Mouse (Mus musculus): Measurements from ENCODE around the gene A930018P22Rik. TPM values are rescaled to one million over a fixed set of nuclear protein-coding genes. Genes with fewer than 3 reads are reported as not detected.
"Not testable (repeated sequence)": the region's sequence is repeated elsewhere in the genome, so short reads cannot be mapped to it uniquely, and the experiment has no call there.

A930018P22Rik gene
- not detected for total RNA-seq (2022)

DNA sequence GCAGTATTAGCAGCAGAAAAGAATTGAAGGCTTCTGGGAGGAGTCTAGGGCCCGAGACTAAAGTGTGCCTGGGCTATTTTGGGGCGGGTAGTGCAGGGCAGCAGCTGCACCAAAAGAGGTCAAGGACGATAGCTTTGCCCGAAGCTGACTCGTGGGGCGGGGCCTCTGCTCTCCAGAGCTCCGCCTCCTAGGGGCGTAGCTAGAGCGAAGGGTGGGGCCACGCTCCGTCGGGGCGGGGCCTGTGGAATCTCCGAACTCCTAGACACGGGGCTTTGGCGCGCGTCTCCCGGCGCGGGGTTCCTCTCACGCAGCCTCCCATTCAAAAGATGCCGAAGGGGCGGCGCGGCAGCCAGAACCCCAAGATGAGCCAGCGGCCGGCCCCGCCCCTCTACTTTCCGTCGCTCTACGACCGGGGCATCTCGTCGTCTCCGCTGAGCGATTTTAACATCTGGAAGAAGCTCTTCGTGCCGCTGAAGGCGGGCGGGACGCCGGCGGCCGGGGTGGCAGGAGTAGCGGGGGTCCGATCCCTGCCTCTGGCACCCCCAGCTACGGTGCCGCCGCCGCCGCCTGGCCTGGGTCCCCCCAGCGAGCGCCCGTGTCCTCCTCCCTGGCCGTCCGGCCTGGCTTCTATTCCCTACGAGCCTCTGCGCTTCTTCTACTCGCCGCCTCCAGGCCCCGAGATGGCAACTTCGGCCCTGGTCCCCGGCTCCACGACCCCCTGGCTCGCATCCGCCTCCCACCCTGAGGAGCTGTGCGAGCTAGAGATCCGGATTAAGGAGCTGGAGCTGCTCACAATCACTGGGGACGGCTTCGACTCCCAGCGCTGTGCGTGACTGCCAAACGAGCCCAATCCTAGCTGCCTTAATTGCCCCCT is at the start of gene A930018P22Rik:
Gene A930018P22Rik (plus strand): TSS at position 265 of the 874 bp plus-strand sequence.
- peak; percentile 76 to 86 for DNase-seq (ENCODE audit: low spot score in 2 of 2)

DNA sequence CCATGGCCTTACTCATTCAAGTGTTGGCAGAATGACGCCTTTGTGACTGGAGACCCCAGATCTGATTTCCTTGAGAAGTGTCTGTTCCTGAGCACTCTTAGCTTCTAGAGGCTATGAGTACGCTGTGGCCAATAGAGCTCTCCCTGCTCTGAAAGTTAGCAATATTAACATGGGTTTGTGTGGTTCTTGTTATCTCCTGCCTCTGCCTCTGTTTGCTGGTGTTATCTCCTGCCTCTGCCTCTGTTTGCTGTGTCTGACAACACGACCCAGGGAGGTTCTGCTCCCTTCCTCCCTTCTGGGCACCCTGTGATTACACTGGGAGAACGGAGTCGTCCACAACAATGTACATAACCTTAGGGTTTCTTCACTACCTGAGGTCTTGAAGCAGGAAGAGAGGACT is 44.3 kb upstream of the A930018P22Rik start:
- not testable (repeated sequence) for DNase-seq (ENCODE audit: low spot score in 2 of 2)

DNA sequence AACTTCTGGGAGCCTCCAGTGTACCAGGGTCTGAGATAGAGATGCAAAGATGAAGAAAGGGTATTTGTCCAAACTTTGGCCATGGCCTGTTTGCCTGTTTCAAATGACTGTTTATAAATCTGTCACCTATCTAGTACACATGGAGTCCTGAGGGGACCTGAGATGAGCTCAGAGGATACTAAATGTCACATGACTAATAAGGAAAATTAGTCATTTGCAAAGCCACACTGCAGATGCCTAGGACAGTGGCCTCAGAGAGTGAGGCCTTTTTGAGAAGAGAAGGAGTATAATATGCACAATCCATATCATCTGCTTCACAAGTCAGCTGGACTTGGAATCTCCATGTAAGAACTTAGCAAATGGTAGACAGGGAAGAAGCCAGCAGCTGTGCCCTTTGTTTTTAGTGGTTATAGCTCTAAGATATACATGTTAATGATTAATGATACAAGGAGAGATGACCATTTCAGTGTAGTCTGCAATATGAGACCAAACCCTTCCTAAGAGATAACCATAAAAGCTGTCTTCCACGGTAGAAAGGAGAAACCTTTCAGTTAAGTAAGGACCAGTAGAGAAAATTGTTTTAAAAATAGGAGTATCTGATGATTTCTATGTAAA is 41.0 kb upstream of the A930018P22Rik start:
- not testable (repeated sequence) for DNase-seq (ENCODE audit: low spot score in 2 of 2)

DNA sequence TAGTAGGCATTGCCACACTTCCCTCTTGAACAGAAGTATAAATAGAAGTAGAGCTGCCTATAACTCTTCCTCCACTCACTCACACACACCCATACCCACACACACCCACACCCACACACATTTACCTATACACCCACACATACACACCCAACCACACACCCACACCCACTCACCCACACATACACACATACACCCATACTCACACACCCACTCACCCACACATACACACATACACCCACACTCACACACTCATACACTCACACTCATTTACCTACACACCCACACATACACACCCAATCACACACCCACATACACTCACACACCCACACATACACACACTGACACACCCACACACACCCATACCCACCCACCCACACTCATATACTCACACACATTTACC is 40.1 kb upstream of the A930018P22Rik start:
- DNase-seq (ENCODE audit: low spot score in 2 of 2), result no peak

DNA sequence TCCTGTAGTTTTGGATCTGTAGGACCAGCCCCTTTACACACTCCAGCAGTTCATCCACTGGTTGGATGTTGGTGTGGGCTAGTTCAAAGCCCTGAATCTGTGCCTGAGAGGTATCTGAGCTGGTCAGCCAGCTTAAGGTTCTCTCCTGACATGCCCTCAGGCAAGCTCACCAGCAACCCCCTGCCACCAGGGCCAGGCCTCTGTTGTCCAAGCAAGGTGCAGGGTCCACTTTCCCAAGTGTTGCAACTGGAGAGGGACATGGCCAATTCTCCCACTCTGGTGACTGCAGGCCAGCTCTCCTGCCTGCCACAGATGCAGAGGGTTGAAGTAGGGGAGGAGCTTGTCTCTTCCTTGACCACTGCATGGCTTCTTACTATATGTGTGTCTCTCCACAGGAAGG is 38.5 kb upstream of the A930018P22Rik start:
- not testable (repeated sequence) for DNase-seq (ENCODE audit: low spot score in 2 of 2)

DNA sequence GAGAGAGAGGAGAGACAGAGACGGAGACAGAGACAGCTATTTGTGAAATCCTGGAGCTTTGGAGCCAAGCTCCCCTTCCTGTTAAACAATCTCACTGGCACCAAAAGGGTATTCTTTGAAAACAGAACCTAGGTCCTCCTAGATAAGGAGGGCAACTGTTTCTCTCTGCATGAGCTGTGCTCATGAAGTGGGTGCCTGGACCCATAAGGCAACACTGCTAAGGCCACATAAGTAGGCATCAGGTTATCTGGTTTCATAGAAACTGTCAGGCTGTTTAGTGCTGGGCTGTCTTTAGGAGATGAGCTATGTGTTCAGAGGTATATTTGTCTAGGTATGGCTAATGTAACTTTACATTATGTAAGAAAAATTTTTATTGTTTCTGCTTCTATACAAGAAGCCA is 35.0 kb upstream of the A930018P22Rik start:
- not testable (repeated sequence) for DNase-seq (ENCODE audit: low spot score in 2 of 2)

DNA sequence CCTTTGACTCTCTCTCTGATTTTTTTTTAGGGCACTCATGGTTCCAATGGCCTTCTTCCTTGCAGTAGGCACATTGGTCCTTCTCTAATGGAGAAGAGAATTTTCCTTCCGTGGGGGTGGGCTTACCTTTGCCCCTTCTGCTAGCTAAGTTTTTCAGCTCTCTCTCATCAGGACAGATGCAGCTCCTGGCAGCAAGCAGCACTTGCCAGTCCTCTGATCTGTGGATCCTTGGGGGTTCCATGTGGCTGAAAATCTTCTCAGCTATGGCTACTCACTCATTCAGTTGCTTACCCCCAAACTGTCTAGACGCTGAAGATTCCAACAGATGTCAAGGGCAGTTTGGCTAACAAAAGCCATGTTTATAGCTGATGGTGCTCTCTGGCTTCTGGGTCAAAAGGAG is 29.3 kb upstream of the A930018P22Rik start:
- no peak for DNase-seq (ENCODE audit: low spot score in 2 of 2)

DNA sequence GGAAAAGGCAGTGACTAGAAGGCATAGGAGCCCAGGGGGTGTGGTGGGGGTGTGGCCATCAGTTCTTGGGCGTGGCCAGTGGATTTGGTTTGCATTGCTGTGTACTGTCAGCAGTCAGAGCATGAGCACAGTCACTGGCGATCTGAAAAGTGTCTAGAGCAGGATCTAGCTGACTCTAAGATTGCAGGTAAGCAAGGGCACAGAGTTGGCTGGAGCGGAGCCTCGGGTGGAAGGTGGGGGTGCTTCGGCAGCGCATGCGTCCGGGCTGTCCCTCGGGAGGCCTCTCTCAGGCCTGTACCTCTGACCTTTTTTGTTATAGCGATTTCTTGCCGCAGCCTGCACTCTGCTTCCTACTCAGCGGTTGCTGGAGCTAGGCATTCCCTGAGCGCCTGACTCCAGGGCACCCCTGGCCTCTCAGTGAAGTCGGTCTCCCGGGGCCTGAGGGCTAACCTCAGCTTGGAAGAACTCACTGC is 26.8 kb upstream of the A930018P22Rik start, which contains the start of gene Cd59a:
Gene Cd59a (plus strand): TSS at position 61 of the 473 bp plus-strand sequence.
- DNase-seq (ENCODE audit: low spot score in 2 of 2), result peak; percentile 23 to 41

DNA sequence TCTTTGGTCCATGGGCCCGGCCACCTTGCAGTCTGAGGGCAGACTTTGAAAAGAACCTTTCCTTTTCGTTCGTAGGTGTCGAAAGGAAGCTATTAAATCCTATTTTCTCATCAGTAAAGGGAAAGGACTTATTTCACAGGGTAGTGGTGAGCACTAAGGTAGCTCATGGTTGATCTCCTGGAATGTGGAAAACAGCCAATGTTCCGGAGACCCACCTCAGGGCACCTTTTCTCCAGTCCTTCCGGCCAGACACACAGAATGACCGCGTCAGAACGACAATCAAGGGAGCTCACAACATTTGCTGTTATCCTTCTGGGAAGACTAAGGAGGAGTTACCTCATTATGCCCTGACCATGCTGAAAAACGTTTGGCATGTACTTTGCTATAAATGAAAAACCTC is 26.3 kb upstream of the A930018P22Rik start:
- DNase-seq (ENCODE audit: low spot score in 2 of 2), result no peak

DNA sequence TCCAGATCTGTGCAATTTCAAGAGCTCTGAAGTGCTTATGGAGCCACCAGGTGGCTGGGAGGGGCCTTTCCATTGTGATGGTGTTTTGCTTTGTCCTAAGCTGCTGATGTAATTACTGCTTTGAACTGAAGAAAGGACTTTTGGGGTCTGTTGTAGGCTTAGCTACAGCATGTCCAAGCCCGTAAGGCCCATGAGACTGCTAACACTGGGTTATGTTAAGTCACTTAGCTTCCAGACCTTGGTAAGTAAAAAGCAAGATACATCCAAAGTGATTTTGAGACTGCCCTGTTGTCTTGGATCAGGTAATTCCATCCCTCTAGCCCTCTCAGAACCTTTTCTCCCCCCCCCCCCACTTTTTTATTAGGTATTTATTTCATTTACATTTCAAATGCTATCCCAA is 25.8 kb upstream of the A930018P22Rik start:
- DNase-seq (ENCODE audit: low spot score in 2 of 2), result not testable (repeated sequence)

DNA sequence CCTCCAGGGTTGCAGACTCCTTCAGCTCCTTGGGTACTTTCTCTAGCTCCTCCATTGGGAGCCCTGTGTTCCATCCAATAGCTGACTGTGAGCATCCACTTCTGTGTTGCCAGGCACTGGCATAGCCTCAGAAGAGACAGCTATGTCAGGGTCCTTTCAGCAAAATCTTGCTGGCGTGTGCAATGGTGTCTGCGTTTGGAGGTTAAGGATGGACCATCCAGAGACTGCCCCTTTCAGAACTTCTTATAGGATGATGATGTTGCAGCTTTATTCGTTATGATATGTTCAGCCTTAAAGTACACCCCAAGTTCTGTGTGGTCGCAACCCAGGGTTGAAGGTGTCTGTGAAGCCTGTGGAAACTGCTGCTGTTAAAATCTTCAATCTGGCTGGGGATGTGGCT is 25.2 kb upstream of the A930018P22Rik start:
- not testable (repeated sequence) for DNase-seq (ENCODE audit: low spot score in 2 of 2)

DNA sequence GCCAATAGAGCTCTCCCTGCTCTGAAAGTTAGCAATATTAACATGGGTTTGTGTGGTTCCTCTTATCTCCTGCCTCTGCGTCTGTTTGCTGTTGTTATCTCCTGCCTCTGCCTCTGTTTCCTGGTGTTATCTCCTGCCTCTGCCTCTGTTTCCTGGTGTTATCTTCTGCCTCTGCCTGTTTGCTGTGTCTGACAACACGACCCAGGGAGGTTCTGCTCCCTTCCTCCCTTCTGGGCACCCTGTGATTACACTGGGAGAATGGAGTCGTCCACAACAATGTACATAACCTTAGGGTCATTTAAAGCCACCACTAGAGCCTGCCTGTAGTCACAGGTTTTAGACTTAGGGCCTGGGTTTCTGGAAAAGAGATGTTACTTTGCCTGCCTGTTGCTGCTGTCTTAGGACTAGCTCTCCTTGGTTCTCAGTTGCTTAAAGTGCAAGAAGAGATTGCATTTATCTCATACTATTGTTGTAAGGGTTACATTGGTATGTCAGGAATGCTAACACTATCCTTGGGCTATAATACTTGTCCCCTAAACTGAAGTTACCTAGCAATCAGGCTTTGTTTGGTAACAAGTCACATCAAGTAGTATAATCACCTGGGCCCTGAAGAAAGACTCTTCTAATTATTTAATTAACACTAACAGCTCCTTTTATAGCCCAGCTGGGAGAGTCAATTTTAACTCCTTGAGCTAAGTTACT is 23.9 kb upstream of the A930018P22Rik start:
- DNase-seq (ENCODE audit: low spot score in 2 of 2), result no peak

DNA sequence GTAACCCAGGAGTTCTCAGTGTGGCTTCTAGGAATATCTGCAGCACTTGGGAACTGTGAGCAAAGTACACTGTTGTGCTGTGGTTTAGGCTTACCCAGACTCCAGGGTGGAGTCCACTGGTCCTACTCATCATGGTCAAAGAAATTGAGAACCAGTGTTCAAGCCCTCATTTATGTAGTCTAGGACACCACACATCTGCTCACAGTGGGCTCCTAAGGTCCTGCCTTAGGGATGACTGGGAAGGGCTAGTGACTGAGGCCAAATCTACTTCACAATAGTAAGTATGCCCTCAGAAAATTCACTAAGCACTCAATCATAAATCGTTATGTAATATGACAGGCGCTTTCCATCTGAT is 23.4 kb upstream of the A930018P22Rik start:
- no peak for DNase-seq (ENCODE audit: low spot score in 2 of 2)

DNA sequence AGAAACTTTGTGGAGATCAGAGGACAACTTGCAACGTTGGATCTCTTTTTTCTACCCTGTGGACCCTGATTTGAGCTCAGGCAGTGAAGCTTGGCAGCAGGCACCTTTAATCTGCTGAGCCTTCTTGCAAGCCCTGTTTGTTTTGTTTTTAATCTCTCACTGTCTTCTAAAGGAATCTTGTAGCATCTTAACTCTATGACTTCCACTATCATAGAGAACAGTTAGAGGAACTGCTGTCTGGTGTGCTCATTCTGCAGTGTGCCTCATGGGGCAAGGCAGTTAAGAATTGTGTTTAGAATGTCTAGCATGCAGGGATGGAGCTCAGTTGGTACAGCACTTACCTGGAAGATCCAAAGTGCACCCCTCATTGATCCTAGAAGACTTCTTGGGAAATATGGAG is 22.6 kb upstream of the A930018P22Rik start:
- DNase-seq (ENCODE audit: low spot score in 2 of 2), result no peak

DNA sequence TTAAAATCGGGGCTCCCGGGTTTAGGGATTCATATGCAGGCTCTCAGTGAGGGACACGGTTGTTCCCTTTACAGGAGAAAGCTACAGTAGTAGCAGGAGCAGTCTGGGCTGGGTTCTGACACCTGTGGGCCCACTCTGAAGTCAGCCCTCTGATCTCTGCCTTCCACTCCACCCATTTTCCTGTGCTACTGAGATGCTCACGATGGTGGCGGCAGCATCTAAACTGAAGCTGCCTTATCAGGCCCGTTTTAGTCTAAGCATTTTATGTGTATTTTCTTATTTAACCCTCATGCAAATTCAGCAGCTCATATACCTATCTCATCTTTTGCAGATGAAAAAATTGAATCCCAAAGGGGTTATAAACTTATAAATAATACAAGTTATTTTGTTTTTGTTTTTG is 17.8 kb upstream of the A930018P22Rik start:
- no peak for DNase-seq (ENCODE audit: low spot score in 2 of 2)

DNA sequence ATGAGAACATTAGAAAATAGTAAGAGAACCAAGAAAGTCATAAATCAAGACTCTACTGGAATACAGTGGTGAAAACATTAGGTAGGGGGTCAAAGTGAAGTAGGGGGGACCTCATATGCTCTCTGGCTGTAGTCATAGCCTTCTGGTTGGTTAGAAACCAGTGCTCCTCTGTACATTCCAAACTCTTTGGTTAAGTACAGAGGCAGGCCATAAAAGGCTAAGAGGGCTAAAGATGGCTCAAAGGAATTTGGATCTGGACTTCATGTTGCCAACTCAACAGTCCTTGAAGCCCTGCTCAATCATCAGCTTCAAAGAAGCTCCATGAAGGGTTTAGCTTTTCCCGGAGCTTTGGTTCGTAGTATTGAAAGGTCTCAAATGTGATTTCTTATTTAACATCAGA is 13.5 kb upstream of the A930018P22Rik start:
- not testable (repeated sequence) for DNase-seq (ENCODE audit: low spot score in 2 of 2)

DNA sequence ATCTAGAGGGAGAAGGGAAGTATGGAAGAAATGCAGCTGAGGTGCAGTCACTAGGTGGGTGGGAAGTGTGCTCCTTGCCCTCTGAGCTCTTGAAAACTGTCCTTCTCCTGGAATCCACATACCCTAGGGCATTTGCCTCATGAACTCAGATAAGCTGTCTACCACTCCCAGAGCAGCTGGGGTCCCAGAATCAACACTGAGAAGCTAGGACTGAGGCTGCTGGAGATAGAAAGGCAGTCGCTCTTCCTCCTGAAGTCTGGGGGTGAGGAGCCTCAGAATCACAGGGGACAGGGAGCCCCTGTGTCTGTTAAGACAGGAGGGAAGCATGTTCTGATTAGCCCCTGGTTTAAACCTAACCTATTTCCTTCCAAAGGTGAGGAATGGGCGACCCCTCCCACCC is 13.0 kb upstream of the A930018P22Rik start:
- no peak for DNase-seq (ENCODE audit: low spot score in 2 of 2)

DNA sequence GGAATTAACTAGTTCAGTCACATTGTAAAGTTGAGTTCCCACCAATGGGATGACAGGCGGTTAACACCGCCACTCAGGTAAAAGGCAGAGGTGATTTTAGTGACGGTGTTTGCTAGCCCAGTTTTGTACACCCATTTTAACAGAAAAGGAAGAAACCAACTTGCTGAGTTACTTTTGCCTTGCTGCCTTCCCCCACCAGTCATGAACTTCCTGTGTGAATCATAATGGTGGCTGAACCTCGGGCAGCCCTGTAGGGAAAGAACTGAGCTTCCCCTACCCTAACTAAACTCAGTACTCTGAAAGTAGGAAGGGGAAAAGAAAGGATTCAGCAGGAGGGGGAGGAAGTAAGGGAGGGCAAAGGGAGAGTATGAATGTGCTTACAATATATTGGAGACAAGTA is 12.5 kb upstream of the A930018P22Rik start:
- DNase-seq (ENCODE audit: low spot score in 2 of 2), result no peak

DNA sequence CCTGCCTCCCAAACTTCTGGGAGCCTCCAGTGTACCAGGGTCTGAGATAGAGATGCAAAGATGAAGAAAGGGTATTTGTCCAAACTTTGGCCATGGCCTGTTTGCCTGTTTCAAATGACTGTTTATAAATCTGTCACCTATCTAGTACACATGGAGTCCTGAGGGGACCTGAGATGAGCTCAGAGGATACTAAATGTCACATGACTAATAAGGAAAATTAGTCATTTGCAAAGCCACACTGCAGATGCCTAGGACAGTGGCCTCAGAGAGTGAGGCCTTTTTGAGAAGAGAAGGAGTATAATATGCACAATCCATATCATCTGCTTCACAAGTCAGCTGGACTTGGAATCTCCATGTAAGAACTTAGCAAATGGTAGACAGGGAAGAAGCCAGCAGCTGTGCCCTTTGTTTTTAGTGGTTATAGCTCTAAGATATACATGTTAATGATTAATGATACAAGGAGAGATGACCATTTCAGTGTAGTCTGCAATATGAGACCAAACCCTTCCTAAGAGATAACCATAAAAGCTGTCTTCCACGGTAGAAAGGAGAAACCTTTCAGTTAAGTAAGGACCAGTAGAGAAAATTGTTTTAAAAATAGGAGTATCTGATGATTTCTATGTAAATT is 11.3 kb upstream of the A930018P22Rik start:
- not testable (repeated sequence) for DNase-seq (ENCODE audit: low spot score in 2 of 2)

DNA sequence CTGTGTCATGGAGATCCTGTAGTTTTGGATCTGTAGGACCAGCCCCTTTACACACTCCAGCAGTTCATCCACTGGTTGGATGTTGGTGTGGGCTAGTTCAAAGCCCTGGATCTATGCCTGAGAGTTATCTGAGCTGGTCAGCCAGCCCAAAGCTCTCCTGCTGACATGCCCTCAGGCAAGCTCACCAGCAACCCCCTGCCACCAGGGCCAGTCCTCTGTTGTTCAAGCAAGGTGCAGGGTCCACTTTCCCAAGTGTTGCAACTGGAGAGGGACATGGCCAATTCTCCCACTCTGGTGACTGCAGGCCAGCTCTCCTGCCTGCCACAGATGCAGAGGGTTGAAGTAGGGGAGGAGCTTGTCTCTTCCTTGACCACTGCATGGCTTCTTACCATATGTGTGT is 9.0 kb upstream of the A930018P22Rik start:
- not testable (repeated sequence) for DNase-seq (ENCODE audit: low spot score in 2 of 2)

DNA sequence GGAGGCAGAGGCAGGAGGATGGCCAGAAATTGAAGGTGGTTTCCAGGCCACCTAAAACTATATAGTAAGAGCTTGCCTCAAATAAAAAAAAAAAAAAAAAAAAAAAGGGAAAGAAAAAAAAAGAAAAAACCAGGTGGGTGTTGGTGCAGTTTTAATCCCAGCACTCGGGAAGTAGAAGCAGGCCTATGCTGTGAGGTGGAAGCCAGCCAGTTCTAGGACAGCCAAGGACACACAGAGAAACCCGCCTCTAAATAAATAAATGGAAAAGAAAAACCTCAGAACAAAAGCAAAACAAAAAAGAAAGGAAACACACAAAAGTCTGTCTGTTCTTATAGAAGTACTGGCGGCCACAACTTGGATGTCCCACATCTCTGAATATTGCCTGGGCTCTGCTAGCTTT is 7.7 kb upstream of the A930018P22Rik start:
- no peak for DNase-seq (ENCODE audit: low spot score in 2 of 2)

DNA sequence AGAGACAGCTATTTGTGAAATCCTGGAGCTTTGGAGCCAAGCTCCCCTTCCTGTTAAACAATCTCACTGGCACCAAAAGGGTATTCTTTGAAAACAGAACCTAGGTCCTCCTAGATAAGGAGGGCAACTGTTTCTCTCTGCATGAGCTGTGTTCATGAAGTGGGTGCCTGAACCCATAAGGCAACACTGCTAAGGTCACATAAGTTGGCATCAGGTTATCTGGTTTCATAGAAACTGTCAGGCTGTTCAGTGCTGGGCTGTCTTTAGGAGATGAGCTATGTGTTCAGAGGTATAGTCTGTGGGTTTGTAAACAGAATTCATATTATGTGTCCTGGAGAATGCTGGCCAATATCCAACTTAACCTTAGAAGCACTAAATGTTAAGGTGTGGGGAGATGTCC is 5.4 kb upstream of the A930018P22Rik start:
- DNase-seq (ENCODE audit: low spot score in 2 of 2), result not testable (repeated sequence)
